Mouse (Mus musculus) gastrocnemius, adult 2 months (tissue): ENCODE results near the gene Actb. TPM values are rescaled to one million over a fixed set of nuclear protein-coding genes. Genes with fewer than 3 reads are reported as not detected.

Source experiments
- DNase-seq: peaks from one replicate; pipeline ENCODE4 v3.0.0; 2022
- H3K27ac ChIP-seq: fragments of 200-600 bp; 2 replicates; pipeline ENCODE4 v1.8.1; 2022; ENCODE audit warnings: mild to moderate bottlenecking
- H3K4me3 ChIP-seq: fragments of 200-600 bp; 2 replicates; pipeline ENCODE4 v1.8.1; 2022; ENCODE audit warnings: mild to moderate bottlenecking, moderate library complexity
- CTCF ChIP-seq: fragments of 200-600 bp; IDR thresholded peaks from 2 replicates; pipeline ENCODE4 v1.8.1; 2022; ENCODE audit warnings: antibody characterized with exemption, mild to moderate bottlenecking, moderate library complexity
- intact Hi-C: fragments of 180-260 bp; cut with DNase I; formaldehyde crosslinking; loops from one replicate; pipeline ENCODE4 v1.15.1; 2025
- long read RNA-seq, 2 experiments: library from polyadenylated mRNA; stranded (forward); transcript quantifications; one replicate each; pipeline ENCODE4 v2.0.0; 2021
- total RNA-seq, 2 experiments: library from RNA; stranded (reverse); gene quantifications; 2 replicates each; pipeline ENCODE4 v1.2.3; 2021

The Actb gene
- 100 to 1,000 TPM; 365 to 571 TPM for total RNA-seq
- long read RNA-seq, experiment 1, transcript Actb-201 (6 exons, 1,920 nt) = major isoform, 54 of 98 reads
- long read RNA-seq, experiment 1, partial matches to known transcripts = 9 of 98 reads
- long read RNA-seq, experiment 1, other reads (novel, unspliced or antisense) = 35 of 98 reads
- long read RNA-seq, experiment 2, transcript Actb-201 (6 exons, 1,920 nt) = major isoform, 42 of 81 reads
- long read RNA-seq, experiment 2, partial matches to known transcripts = 3 of 81 reads
- long read RNA-seq, experiment 2, other reads (novel, unspliced or antisense) = 36 of 81 reads

GRCm38 (mm10) chr5:142906532-142907047 is at the start of gene Actb:
Gene Actb, minus strand, starts transcription at chr5:142906754.
- Histone ChIP-seq H3K27ac (peak within 1 kb of the TSS; percentile 100), H3K4me3 (peak within 1 kb of the TSS; percentile 99)
- intact Hi-C loops = loop anchor here (2.0 to 5.0 kb wide), 2 partner anchors 14 to 84 kb away; no protein-coding TSS in a partner anchor
- DNase-seq = peak; percentile 98
- peak; percentile 21; the same call in 1 of the 2 replicates for TF ChIP-seq CTCF

- no peak overlapping the region for H3K27ac ChIP-seq
- intact Hi-C loops = no loop called here
- no peak overlapping the region for H3K4me3 ChIP-seq
- DNase-seq = no peak
- no peak for TF ChIP-seq CTCF
Measured at GRCm38 (mm10) chr5:142953641-142954040, 47.1 kb upstream of the Actb start.

- no peak for DNase-seq
- no peak overlapping the region for H3K4me3 ChIP-seq
- TF ChIP-seq CTCF = no peak
- intact Hi-C loops = no loop called here
- no peak overlapping the region for H3K27ac ChIP-seq
Measured at GRCm38 (mm10) chr5:142950405-142950804, 43.9 kb upstream of the Actb start.

- no peak for TF ChIP-seq CTCF
- H3K4me3 ChIP-seq = no peak overlapping the region
- DNase-seq = no peak
- no peak overlapping the region for H3K27ac ChIP-seq
- intact Hi-C loops = no loop called here
Measured at GRCm38 (mm10) chr5:142949580-142949979, 43.0 kb upstream of the Actb start.

GRCm38 (mm10) chr5:142947460-142947859 is 40.9 kb upstream of the Actb start:
- DNase-seq = no peak
- Histone ChIP-seq H3K4me3 (no peak overlapping the region), H3K27ac (no peak overlapping the region)
- intact Hi-C loops = no loop called here
- TF ChIP-seq CTCF = no peak

- intact Hi-C loops = no loop called here
- no peak overlapping the region for H3K4me3 ChIP-seq
- TF ChIP-seq CTCF = no peak
- H3K27ac ChIP-seq = no peak overlapping the region
- peak; percentile 36 for DNase-seq
Measured at GRCm38 (mm10) chr5:142944979-142945682, 38.6 kb upstream of the Actb start.

GRCm38 (mm10) chr5:142940393-142940792 is 33.8 kb upstream of the Actb start:
- peak; percentile 36 for TF ChIP-seq CTCF
- H3K4me3 ChIP-seq = no peak overlapping the region
- intact Hi-C loops = no loop called here
- DNase-seq = no peak
- H3K27ac ChIP-seq = no peak overlapping the region

GRCm38 (mm10) chr5:142937956-142938727 is 31.6 kb upstream of the Actb start:
- no peak overlapping the region for H3K27ac ChIP-seq
- DNase-seq = peak; percentile 52
- no peak for TF ChIP-seq CTCF

GRCm38 (mm10) chr5:142936336-142936719 is 29.8 kb upstream of the Actb start:
- H3K27ac ChIP-seq = peak overlapping the region; percentile 70
- TF ChIP-seq CTCF = no peak
- DNase-seq = peak; percentile 85
- peak overlapping the region; percentile 59 for H3K4me3 ChIP-seq
- intact Hi-C loops = loop anchor here (1.0 to 2.0 kb wide), 2 partner anchors 100 to 128 kb away; no protein-coding TSS in a partner anchor

More at GRCm38 (mm10) chr5:142937956-142938727, 31.6 kb upstream of the Actb start:
- H3K4me3 ChIP-seq = no peak overlapping the region
- intact Hi-C loops = loop anchor here (2.0 kb wide), 1 partner anchor 99 kb away; no protein-coding TSS in a partner anchor

GRCm38 (mm10) chr5:142935642-142936335 is 29.2 kb upstream of the Actb start:
- peak; percentile 86 for DNase-seq
- intact Hi-C loops = loop anchor here (1.0 to 2.0 kb wide), 2 partner anchors 101 to 129 kb away; no protein-coding TSS in a partner anchor
- TF ChIP-seq CTCF = peak; percentile 57
- H3K4me3 ChIP-seq = peak overlapping the region; percentile 59
- peak overlapping the region; percentile 70 for H3K27ac ChIP-seq

GRCm38 (mm10) chr5:142932731-142933130 is 26.2 kb upstream of the Actb start:
- intact Hi-C loops = loop anchor here (1.0 to 5.0 kb wide), 3 partner anchors 27 to 165 kb away; no protein-coding TSS in a partner anchor
- H3K27ac ChIP-seq = peak overlapping the region; percentile 84
- DNase-seq = no peak
- no peak for TF ChIP-seq CTCF
- peak overlapping the region; percentile 49 for H3K4me3 ChIP-seq
